Mouse (Mus musculus): ENCODE measurements around the gene Mllt10. TPM values are rescaled to one million over a fixed set of nuclear protein-coding genes. Genes with fewer than 3 reads are reported as not detected.
A peak's percentile ranks its signal among the peaks of the same experiment; 100 is the strongest.

Mllt10 gene
- total RNA-seq (2014; rRNA removed) (22.7 and 96.5 TPM in 2 replicates), polyA plus RNA-seq (2015; fragmentation: Nextera tagmentation; extraction: Ambion mirVana) (23.9 and 28.9 TPM in 2 replicates)

DNA sequence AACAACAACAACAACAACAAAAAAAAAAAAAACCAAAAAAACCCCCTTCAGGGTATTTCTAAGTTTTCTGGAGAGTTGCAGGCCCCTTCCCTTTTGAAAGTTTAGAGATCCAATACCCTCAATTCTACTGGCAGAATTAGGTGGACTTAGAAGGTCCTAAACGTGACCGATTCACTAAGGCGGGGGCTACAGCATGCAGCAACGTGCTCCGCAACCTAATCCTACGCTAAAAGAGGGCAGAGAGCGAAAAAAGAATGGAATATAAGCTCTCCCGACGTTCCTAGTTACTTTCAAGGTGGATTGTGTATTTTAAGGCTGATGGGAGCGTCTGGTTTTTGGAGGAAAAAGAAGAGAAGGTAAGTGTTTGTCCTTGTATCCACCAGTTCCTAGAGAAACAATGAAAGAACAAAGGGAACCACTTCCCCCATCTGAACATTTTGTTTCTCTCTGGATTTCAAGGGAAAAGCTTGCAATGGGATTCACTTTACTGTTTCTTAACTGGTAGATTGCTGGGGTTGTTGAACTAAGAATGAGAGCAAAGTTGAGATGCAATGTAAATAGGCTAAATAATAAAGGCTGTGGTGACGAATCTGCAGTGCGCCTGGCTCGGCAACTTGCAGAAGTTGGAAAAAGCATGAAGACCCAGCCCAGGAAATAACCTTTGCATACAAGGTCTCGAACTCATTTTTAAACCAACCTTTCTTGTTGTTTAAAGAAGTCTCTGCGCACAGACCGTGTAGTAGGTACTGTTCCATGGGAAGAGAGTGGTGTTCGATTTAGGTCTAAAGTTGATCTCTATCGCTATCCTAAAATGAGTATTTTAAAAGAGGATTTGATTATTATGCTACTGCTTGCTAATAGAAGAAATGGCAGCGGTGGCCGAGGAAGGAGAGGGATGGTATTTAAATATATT lies at the start of gene Mllt10:
Mllt10 (plus strand) TSS at position 222 of the 913 bp plus-strand sequence.
- no peak for TF ChIP-seq CTCF (IDR thresholded peaks at IDR 0.05)
- DNase-seq (ENCODE audit: low spot score) (no peak), ATAC-seq (ENCODE audit: low FRiP score) (no peak)
- Histone ChIP-seq H3K4me1 (ENCODE audit: insufficient read depth, low read length) (no peaks in the 10 kb centered on the region), H3K9me3 (ENCODE audit: low read length) (no peaks in the 10 kb centered on the region), H3K27ac (ENCODE audit: low read depth, low read length) (peak within 1 kb of the TSS; percentile 96), H3K4me3 (ENCODE audit: low read depth, low read length) (peak within 1 kb of the TSS; percentile 68), H3K36me3 (ENCODE audit: insufficient read depth, low read length) (no peaks in the 10 kb centered on the region), H3K9ac (replicated peaks; ENCODE audit: low read length, poor library complexity, severe bottlenecking) (peak within 1 kb of the TSS; percentile 79), H3K4me2 (ENCODE audit: low read depth, low read length, poor library complexity, severe bottlenecking) (peak within 1 kb of the TSS; percentile 91), H3K27me3 (ENCODE audit: insufficient read depth, low read length) (no peaks in the 10 kb centered on the region)
- WGBS, result 15% methylated on average over 20 of the region's 20 CpGs

DNA sequence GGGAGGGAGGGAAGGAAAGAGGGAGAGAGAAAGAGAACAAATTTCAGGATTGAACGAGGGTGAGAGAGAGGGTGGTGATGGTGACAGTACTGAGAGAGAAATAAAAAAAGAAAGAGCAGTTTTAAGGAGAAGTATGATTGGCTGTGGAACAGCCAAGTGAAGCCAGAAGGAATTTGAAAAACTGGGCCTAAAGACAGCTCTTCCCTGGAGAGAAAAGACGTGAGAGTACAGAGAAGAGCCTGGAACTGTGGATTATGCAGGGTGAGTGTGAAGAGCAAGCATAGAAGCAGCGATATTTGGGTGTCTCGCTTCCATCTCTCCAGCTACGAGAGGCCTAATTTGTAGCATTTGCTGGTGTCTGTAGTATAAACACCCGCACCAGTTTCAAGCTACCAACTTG lies 43.8 kb upstream of the Mllt10 start:
- no peaks in the 10 kb centered on the region for H3K36me3 ChIP-seq (ENCODE audit: insufficient read depth, low read length)
- no peak for ATAC-seq (ENCODE audit: low FRiP score)

DNA sequence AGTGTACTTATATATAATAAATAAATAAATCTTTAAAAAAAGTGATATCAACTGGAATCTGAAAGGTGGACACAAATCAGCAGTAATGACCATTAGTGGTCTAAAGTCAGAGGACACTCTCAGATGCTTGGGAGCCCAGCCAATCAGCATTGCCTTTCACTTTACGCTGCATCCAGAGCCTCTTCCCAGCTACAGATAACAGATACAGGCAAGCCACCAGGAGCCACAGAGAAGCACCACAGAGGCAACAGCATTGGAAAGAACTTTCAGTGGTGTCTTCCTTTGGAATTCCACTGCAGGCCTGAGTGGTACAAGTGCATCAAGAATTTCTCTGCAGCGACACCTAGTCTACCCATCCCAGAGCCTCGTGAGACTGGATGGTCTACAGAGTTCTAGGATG lies 42.2 kb upstream of the Mllt10 start:
- Histone ChIP-seq H3K4me1 (ENCODE audit: insufficient read depth, low read length) (no peaks in the 10 kb centered on the region), H3K36me3 (ENCODE audit: insufficient read depth, low read length) (no peaks in the 10 kb centered on the region), H3K27me3 (ENCODE audit: insufficient read depth, low read length) (no peaks in the 10 kb centered on the region), H3K4me3 (ENCODE audit: low read depth, low read length) (no peak overlapping the region), H3K9ac (replicated peaks; ENCODE audit: low read length, poor library complexity, severe bottlenecking) (no peak overlapping the region), H3K9me3 (ENCODE audit: low read length) (no peaks in the 10 kb centered on the region), H3K4me2 (ENCODE audit: low read depth, low read length, poor library complexity, severe bottlenecking) (no peak overlapping the region), H3K27ac (ENCODE audit: low read depth, low read length) (no peak overlapping the region)
- DNase-seq (ENCODE audit: low spot score), result no peak
- no peak for TF ChIP-seq CTCF (IDR thresholded peaks at IDR 0.05)
- WGBS, result 93% methylated on average over 3 of the region's 3 CpGs
- ATAC-seq (ENCODE audit: low FRiP score), result no peak

More for the DNA sequence above, 43.8 kb upstream of the Mllt10 start:
- Histone ChIP-seq H3K9me3 (ENCODE audit: low read length) (no peaks in the 10 kb centered on the region), H3K27ac (ENCODE audit: low read depth, low read length) (no peak overlapping the region), H3K27me3 (ENCODE audit: insufficient read depth, low read length) (no peaks in the 10 kb centered on the region), H3K4me2 (ENCODE audit: low read depth, low read length, poor library complexity, severe bottlenecking) (no peak overlapping the region), H3K4me3 (ENCODE audit: low read depth, low read length) (no peak overlapping the region), H3K9ac (replicated peaks; ENCODE audit: low read length, poor library complexity, severe bottlenecking) (no peak overlapping the region), H3K4me1 (ENCODE audit: insufficient read depth, low read length) (no peaks in the 10 kb centered on the region)
- whole genome bisulfite sequencing, result 88% methylated on average over 6 of the region's 6 CpGs
- TF ChIP-seq CTCF (IDR thresholded peaks at IDR 0.05), result no peak
- DNase-seq (ENCODE audit: low spot score), result no peak

DNA sequence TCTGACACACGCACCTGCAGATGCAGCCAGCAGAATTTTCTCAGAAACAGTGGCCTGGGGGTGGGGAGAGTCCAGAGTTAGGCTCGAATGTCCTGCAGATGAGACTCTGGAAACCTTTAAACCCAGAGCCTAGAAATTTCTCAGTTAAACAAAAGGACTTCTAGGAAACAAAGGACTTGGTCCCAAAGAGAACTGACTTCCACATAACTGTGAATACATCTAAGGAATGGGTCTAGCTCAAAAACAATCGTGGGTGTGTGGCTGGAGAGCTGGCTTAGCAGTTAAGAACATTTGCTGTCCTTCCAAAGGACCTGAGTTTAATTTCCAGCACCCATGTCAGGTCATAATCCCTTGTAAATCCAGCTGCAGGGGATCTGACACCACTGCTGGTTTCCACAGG lies 39.5 kb upstream of the Mllt10 start:
- no peak for TF ChIP-seq CTCF (IDR thresholded peaks at IDR 0.05)
- no peak for ATAC-seq (ENCODE audit: low FRiP score)
- DNase-seq (ENCODE audit: low spot score), result no peak

DNA sequence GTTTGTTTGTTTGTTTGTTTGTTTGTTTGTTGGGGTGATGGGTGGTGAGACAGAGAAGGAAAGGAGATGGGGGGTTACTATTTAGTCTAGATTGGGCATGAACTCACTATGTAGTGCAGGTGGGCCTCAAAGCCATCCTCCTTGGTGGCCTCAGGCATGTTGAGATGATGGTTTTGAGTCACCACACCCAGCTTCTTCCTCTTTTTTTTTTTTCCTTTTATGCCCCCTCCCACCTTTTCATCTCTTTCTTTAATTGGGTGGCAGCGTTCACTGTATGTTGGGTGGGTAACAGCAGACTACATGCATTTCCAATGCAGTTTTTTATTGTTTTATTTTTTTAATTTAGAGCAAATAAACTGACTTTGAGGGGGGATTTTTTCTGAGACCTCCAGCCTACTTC lies 38.4 kb upstream of the Mllt10 start:
- Histone ChIP-seq H3K36me3 (ENCODE audit: insufficient read depth, low read length) (no peaks in the 10 kb centered on the region), H3K27me3 (ENCODE audit: insufficient read depth, low read length) (no peaks in the 10 kb centered on the region), H3K27ac (ENCODE audit: low read depth, low read length) (no peak overlapping the region), H3K4me2 (ENCODE audit: low read depth, low read length, poor library complexity, severe bottlenecking) (no peak overlapping the region), H3K9me3 (ENCODE audit: low read length) (no peaks in the 10 kb centered on the region), H3K4me1 (ENCODE audit: insufficient read depth, low read length) (no peaks in the 10 kb centered on the region), H3K4me3 (ENCODE audit: low read depth, low read length) (no peak overlapping the region), H3K9ac (replicated peaks; ENCODE audit: low read length, poor library complexity, severe bottlenecking) (no peak overlapping the region)
- DNase-seq (ENCODE audit: low spot score) (no peak), ATAC-seq (ENCODE audit: low FRiP score) (no peak)
- no peak for TF ChIP-seq CTCF (IDR thresholded peaks at IDR 0.05)
- 87% methylated on average over 1 of the region's 1 CpGs for WGBS

More for the DNA sequence above, 39.5 kb upstream of the Mllt10 start:
- Histone ChIP-seq H3K27ac (ENCODE audit: low read depth, low read length) (no peak overlapping the region), H3K4me2 (ENCODE audit: low read depth, low read length, poor library complexity, severe bottlenecking) (no peak overlapping the region), H3K9ac (replicated peaks; ENCODE audit: low read length, poor library complexity, severe bottlenecking) (no peak overlapping the region), H3K4me1 (ENCODE audit: insufficient read depth, low read length) (no peaks in the 10 kb centered on the region), H3K4me3 (ENCODE audit: low read depth, low read length) (no peak overlapping the region), H3K36me3 (ENCODE audit: insufficient read depth, low read length) (no peaks in the 10 kb centered on the region), H3K27me3 (ENCODE audit: insufficient read depth, low read length) (no peaks in the 10 kb centered on the region), H3K9me3 (ENCODE audit: low read length) (no peaks in the 10 kb centered on the region)
- WGBS, result 42% methylated on average over 3 of the region's 3 CpGs

DNA sequence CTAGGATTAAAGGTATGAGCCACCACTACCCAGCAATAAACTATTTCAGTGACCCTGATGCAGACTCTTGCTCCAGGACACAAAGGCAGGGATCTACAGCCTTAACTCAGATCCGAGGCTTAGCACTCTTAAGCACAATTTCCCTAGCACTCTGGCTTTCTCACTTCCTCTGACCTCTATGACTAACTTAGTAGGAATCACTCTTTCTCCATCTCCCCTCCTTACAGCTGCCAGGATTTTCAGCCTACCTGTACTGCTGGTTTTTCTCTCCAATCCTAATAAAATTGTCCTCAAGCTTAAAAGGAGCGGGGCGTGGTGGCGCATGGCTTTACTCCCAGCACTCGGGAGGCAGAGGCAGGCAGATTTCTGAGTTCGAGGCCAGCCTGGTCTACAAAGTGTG lies 37.7 kb upstream of the Mllt10 start:
- 95% methylated on average over 6 of the region's 6 CpGs for WGBS
- Histone ChIP-seq H3K4me1 (ENCODE audit: insufficient read depth, low read length) (no peaks in the 10 kb centered on the region), H3K4me2 (ENCODE audit: low read depth, low read length, poor library complexity, severe bottlenecking) (no peak overlapping the region), H3K9ac (replicated peaks; ENCODE audit: low read length, poor library complexity, severe bottlenecking) (no peak overlapping the region), H3K4me3 (ENCODE audit: low read depth, low read length) (no peak overlapping the region), H3K27ac (ENCODE audit: low read depth, low read length) (no peak overlapping the region), H3K27me3 (ENCODE audit: insufficient read depth, low read length) (no peaks in the 10 kb centered on the region), H3K36me3 (ENCODE audit: insufficient read depth, low read length) (no peaks in the 10 kb centered on the region), H3K9me3 (ENCODE audit: low read length) (no peaks in the 10 kb centered on the region)
- no peak for ATAC-seq (ENCODE audit: low FRiP score)
- DNase-seq (ENCODE audit: low spot score), result no peak
- no peak for TF ChIP-seq CTCF (IDR thresholded peaks at IDR 0.05)
